In genomic region chr6:42215028-42215427, GRCm38 (mm10) we compare ENCODE assay signal across 38 mouse cellular contexts. TPM values are rescaled to one million over a fixed set of nuclear protein-coding genes. Genes with fewer than 3 reads are reported as not detected.
"Had no signal": no experiment of that assay in that cellular context is flagged by ENCODE, and none has a peak within 500 bp of the region (broad histone marks: within the 10 kb centered on the region; RNA-seq: fewer than 3 reads in every experiment).

TSS of gene Tas2r144 (plus strand) at chr6:42215328.

- DNase-seq: cerebellum, adult 9-10 months; cerebellum, adult 9-11 months; cerebellum, postnatal 10 days; cerebellum, postnatal 14 days; cerebellum, postnatal 25 days; cerebellum, postnatal 36 days; embryo, embryonic 11 days; forebrain, postnatal 0 days; gastrocnemius, adult 2 months; gastrocnemius, postnatal 10 days; gastrocnemius, postnatal 14 days; gastrocnemius, postnatal 25 days; gastrocnemius, postnatal 36 days; heart, adult 11 months; heart, adult 18-20 months; heart, adult 2 months had no signal

- H3K9ac ChIP-seq: embryonic facial prominence, embryonic 12.5 days; embryonic facial prominence, embryonic 13.5 days; embryonic facial prominence, embryonic 15.5 days; forebrain, embryonic 12.5 days; forebrain, embryonic 13.5 days; forebrain, embryonic 15.5 days; forebrain, postnatal 0 days had no signal

- H3K27me3 ChIP-seq: embryonic facial prominence, embryonic 12.5 days; embryonic facial prominence, embryonic 13.5 days; embryonic facial prominence, embryonic 15.5 days; forebrain, embryonic 12.5 days; forebrain, embryonic 13.5 days; forebrain, embryonic 15.5 days had no signal

- H3K9me3 ChIP-seq: embryonic facial prominence, embryonic 10.5 days; embryonic facial prominence, embryonic 12.5 days; embryonic facial prominence, embryonic 13.5 days; embryonic facial prominence, embryonic 15.5 days; forebrain, embryonic 10.5 days; forebrain, embryonic 12.5 days; forebrain, embryonic 13.5 days; forebrain, embryonic 15.5 days had no signal

- H3K4me3 ChIP-seq: embryonic facial prominence, embryonic 10.5 days; embryonic facial prominence, embryonic 12.5 days; embryonic facial prominence, embryonic 13.5 days; embryonic facial prominence, embryonic 15.5 days; erythroblast, embryonic 14.5 days; forebrain, embryonic 10.5 days; forebrain, embryonic 12.5 days; forebrain, embryonic 13.5 days; forebrain, embryonic 15.5 days; gastrocnemius, adult 2 months; heart, adult 2 months had no signal

- H3K4me1 ChIP-seq: embryonic facial prominence, embryonic 10.5 days; embryonic facial prominence, embryonic 12.5 days; embryonic facial prominence, embryonic 13.5 days; embryonic facial prominence, embryonic 15.5 days; forebrain, embryonic 10.5 days; forebrain, embryonic 12.5 days; forebrain, embryonic 13.5 days; forebrain, embryonic 15.5 days had no signal

- H3K36me3 ChIP-seq: embryonic facial prominence, embryonic 10.5 days; embryonic facial prominence, embryonic 12.5 days; embryonic facial prominence, embryonic 13.5 days; embryonic facial prominence, embryonic 15.5 days; forebrain, embryonic 10.5 days; forebrain, embryonic 12.5 days; forebrain, embryonic 15.5 days had no signal

- ATAC-seq: forebrain, embryonic 13.5 days; forebrain, embryonic 14.5 days; forebrain, embryonic 15.5 days; forebrain, embryonic 16.5 days; forebrain, postnatal 0 days had no signal

- H3K27ac ChIP-seq: embryonic facial prominence, embryonic 10.5 days; embryonic facial prominence, embryonic 12.5 days; embryonic facial prominence, embryonic 13.5 days; embryonic facial prominence, embryonic 15.5 days; forebrain, embryonic 10.5 days; forebrain, embryonic 12.5 days; forebrain, embryonic 13.5 days; forebrain, embryonic 15.5 days; gastrocnemius, adult 2 months; heart, adult 2 months had no signal

RNA-seq across cellular contexts. Expression of gene Tas2r144, which starts in this region (rescaled TPM):
- total RNA-seq: common myeloid progenitor, adult 5-6 weeks; forebrain, postnatal 0 days; gastrocnemius, adult 18-20 months; gastrocnemius, adult 2 months; gastrocnemius, adult 8-10 months; gastrocnemius, postnatal 10 days; gastrocnemius, postnatal 14 days; gastrocnemius, postnatal 25 days; gastrocnemius, postnatal 36 days; gastrocnemius, postnatal 4 days; heart, adult 18-20 months; heart, adult 2 months; heart, adult 8-10 months had no signal
- polyA plus RNA-seq: cortical plate, adult 2 months; embryonic facial prominence, embryonic 10.5 days; embryonic facial prominence, embryonic 11.5 days; embryonic facial prominence, embryonic 12.5 days; embryonic facial prominence, embryonic 13.5 days; embryonic facial prominence, embryonic 14.5 days; embryonic facial prominence, embryonic 15.5 days; erythroblast, embryonic 14.5 days; forebrain, embryonic 10.5 days; forebrain, embryonic 11.5 days; forebrain, embryonic 12.5 days; forebrain, embryonic 13.5 days; forebrain, embryonic 14.5 days; forebrain, embryonic 15.5 days; forebrain, embryonic 16.5 days; forebrain, postnatal 0 days; frontal cortex, adult 2 months; gonadal fat pad, adult 2 months; heart, adult 2 months had no signal
